Mouse (Mus musculus): ENCODE data around the gene Tmprss7.

Tmprss7 gene

DNA sequence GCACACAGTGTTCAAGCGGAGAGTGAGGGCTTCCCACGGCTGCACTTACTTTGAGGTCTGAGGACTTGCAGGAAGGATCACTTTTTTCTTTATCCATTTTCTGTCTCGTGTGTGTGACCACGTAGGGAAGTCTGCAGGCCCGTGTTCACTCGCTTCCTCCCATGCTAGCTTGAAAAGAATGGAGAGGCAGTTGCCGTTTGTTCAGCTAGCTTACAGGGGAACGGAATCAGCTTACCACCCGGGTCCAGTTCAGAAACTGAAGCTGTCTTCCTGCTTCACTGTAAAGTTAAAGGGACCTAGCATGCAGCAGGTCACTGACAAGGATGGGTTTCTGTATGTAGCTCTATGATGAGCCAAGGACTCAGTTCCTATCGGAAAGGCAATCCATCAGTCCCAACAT, at the start of gene Tmprss7:
Gene Tmprss7, minus strand, starts transcription at position 101 of the 400 bp plus-strand sequence.
- no peak for DNase-seq

GRCm38 (mm10) chr16:45742615-45743476, 49.4 kb upstream of the Tmprss7 start, which contains the start of gene Abhd10:
Gene Abhd10 (minus strand): TSS chr16:45742955.
- peak; percentile 97 for DNase-seq

- DNase-seq = no peak
These were observed 44.4 kb upstream of the Tmprss7 start for GRCm38 (mm10) chr16:45737880-45738279.

DNA sequence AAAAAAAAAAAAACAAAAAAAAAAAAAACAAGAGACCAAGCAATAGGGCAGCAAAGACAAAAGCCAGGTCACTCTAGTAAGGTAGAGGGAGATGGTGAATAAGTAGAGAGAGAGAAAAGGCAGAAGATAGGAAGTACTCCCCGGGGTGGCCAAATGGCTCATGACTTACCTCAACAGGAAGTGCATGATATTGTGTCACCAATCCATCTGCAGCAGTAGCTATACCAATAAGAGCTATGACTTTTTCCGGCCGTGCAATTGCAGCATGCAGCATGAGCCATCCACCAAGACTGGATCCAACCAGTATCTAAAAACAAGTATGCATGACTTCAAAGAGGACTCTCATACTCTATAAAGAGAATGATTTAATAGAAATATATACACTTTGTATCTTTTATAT, 43.3 kb upstream of the Tmprss7 start:
- DNase-seq = no peak

GRCm38 (mm10) chr16:45729163-45729562, 35.7 kb upstream of the Tmprss7 start:
- no peak for DNase-seq

- no peak for DNase-seq
These were observed 31.3 kb upstream of the Tmprss7 start for GRCm38 (mm10) chr16:45724742-45725102.

- peak; percentile 5 for DNase-seq
These were observed 30.7 kb upstream of the Tmprss7 start, which contains the start of gene Tagln3 for GRCm38 (mm10) chr16:45724061-45724741. Gene Tagln3 (minus strand): TSS chr16:45724608.

DNA sequence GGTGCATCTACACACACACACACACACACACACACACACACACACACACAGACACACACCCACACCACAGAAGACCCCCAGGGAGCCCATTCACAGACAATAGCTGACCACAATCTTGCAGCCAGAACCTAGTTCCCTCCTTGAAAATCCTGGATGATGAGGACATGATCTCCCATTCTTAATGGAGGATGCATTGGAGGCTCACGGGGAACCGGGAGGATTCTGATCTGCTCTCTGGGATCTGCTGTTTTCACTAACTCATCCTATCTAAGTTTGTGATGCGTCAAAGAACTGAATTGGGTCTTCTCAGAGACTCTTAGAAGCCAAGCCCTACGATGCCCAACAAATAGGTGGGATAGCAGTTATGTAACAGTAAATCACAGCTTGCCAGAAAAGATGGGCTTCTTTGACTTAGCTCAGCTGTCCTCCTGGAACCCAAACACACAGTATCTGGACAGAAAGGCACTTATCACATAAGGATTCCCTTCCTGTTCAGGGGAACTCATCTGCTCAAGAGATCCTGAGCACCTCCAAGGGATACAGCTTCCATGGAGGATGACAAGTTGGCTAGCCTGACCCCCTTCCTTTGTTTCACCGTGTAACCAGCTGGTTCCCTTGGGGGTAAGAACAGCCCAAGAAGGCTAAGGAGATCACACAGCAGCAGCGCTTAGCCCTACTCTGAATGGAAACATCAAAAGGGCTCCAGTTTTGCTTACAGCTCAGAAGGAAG, 29.9 kb upstream of the Tmprss7 start:
- DNase-seq = no peak

GRCm38 (mm10) chr16:45722460-45722951, 29.0 kb upstream of the Tmprss7 start:
- no peak for DNase-seq

GRCm38 (mm10) chr16:45720022-45720630, 26.7 kb upstream of the Tmprss7 start:
- DNase-seq = no peak

GRCm38 (mm10) chr16:45718296-45718695, 24.8 kb upstream of the Tmprss7 start:
- DNase-seq = no peak

GRCm38 (mm10) chr16:45714489-45715150, 21.2 kb upstream of the Tmprss7 start:
- DNase-seq = no peak

DNA sequence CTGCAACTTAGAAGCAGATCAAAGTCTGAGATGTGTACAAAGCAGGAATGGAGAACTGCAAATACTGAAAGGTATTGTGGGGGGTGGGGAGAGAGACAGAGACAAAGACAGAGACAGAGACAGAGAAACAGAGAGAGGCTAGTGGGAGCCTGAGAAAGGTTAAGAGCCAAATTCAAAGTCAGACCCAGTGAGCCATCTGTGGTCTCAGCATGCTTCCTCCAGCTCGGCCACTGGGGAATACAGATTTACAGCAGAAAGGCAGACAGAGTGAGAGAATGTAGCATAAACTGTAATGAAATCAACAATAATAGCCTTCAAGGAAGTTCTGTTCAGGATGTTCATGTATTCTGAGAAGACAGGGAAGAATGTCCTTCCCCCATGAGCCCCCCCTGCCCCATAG, 20.4 kb upstream of the Tmprss7 start:
- no peak for DNase-seq

- no peak for DNase-seq
These were observed 19.8 kb upstream of the Tmprss7 start for GRCm38 (mm10) chr16:45713261-45713660.

DNA sequence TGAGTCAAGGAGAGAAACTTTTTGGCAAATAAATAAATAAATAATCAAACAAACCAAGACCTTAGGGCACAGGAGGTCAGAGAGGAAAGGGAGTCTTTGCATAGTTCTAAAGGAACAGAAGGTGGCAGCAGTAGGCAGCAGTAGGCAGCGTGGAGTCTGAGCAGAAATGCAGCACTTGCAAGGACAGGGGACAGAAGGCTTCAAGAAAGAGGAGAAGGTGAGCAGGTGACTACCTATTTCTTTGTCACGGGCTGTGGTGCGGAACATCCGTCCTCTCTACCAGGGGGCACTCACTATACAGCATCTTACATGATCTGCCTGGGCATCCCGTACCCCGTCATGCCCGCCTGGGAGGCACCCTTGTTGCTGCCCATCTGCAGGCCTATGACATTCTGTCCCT, 17.8 kb upstream of the Tmprss7 start:
- peak; percentile 10 for DNase-seq

DNA sequence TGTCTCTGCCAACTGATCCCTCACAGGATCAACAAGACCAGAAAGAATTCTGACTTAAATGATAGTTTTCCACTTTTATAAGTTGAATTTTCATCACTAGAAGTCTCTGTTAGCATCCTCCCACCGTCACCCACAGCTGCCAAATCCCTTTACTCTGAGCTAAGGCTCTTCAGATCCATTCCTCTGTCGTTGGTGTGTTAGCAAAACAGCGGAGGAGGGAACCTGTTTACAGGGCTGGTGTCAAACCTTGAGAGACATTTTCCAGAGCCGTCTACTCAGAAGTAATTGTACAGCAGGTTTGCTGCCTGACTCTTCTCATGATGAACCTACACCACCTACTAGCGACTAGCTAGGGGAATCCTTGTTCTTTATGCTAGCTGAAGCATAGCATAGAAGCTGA, 5.8 kb upstream of the Tmprss7 start:
- no peak for DNase-seq

DNA sequence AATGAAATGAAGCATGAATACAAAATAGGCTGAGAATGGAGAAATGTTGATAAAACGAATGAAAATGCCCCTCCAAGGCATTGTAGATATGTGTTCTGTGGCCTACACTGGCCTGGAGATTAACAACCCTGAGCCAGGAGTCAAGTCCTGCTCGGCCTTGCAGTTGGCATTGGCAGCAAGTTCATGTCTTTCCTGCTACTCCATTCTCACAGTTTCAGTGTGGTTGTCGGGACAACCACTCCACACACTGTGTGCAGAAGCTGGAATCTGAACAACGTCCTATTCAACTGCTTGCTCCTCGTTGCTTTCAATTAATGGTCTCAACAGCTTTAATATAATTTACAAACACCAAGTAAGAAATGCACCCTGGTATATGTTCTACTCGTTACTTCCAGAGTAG, 4.5 kb upstream of the Tmprss7 start:
- DNase-seq = no peak

DNA sequence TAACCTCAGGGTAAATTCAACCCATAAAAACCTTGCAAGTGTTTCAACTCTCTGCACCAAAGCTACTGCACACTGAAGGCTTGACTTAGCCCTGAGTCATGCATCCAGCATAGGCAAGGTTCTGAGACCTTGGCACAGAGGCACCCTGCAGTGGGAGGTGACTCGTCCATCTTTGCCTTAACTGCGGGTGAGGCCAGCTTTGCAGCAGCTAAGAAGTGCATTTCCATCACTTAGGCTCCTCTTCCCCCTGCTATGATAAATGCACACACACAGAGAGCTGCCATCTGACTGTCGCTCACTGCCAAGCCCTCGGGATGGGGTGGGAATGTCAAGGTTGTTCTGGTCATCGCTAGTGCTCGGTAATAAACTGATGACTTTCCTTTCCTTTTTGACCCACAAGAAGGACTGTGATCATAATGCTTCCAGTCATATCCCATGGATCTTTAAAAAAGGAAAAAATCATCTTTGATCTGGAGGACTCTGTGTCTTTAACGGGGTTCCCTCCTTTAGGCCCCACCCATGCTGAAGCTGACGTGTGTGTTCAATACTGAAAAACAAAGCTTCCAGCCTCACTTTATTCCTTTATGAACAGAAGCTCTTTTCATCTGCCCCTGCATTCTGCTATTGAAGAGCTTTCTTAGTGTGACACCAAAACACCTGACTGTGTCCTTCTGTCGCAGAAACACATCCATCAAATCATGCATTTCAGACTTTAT, 2.1 kb upstream of the Tmprss7 start:
- no peak for DNase-seq

GRCm38 (mm10) chr16:45692851-45693250, 607 bp downstream of the Tmprss7 start:
- DNase-seq = no peak

- no peak for DNase-seq
These were observed 3.3 kb downstream of the Tmprss7 start for GRCm38 (mm10) chr16:45690178-45690577.

- DNase-seq = no peak
These were observed 6.6 kb downstream of the Tmprss7 start for GRCm38 (mm10) chr16:45686833-45687232.

DNA sequence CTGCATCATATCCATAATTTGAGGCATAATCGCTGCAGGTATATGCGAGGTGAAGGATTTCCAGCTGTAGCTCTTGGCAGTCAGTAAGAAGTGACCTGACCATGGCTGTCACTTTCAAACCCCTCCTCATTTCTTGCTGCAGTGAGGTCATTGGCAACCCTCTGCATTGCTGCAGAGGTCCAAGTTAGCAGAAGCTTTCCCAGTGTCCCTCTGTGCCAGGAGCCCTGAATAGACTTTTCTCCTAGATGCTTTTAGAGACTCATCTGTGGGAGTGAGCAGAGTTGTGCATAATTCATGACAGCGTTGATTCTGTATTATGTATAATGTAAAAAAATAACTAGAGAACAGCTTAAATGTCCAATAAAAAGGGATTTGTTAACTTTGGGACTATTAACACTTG, 8.2 kb downstream of the Tmprss7 start:
- DNase-seq = no peak
